Mouse (Mus musculus): ENCODE measurements around the gene Dok7. TPM values are rescaled to one million over a fixed set of nuclear protein-coding genes. Genes with fewer than 3 reads are reported as not detected.

The Dok7 gene
- total and polyA plus RNA-seq, 3 experiments: not detected

DNA sequence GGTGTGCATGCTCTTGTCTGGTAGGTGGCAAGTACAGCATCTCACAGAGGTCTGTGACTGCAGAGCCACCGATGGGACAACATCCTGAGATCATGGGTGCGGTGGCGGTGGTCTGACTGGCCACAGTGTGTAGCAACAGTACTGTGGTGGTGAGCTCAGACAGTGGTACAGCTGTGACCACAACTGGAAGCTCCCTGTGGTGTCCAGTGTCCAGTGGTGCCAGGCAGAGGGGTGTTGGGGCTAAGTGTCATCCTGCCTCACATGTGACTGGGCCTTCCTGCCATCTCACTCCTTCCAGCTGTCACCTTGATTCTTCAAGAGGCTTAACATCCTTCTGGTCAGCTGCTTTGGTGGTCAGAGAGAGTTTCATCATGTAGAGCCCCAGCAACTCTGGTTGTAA is 1.9 kb upstream of the Dok7 start:
- TF ChIP-seq ZC3H11A (IDR thresholded peaks at IDR 0.05; ENCODE audit: low read depth, low read length) (no peak), MEF2A (IDR thresholded peaks at IDR 0.05; ENCODE audit: borderline replicate concordance, low read depth, low read length) (no peak), NELFE (IDR thresholded peaks at IDR 0.05; ENCODE audit: low read depth, low read length) (no peak), MAX (IDR thresholded peaks at IDR 0.05; ENCODE audit: low read length) (no peak), MAFK (IDR thresholded peaks at IDR 0.05; ENCODE audit: insufficient replicate concordance, low read length) (no peak), MAZ (IDR thresholded peaks at IDR 0.05; ENCODE audit: low read depth, low read length) (no peak), POLR2A (IDR thresholded peaks at IDR 0.05; ENCODE audit: low read depth, low read length) (no peak), PAX5 (IDR thresholded peaks at IDR 0.05; ENCODE audit: low read length) (no peak)
- Histone ChIP-seq H3K27me3 (replicated peaks) (peaks cover 99% of the 10 kb centered on the region), H3K4me2 (ENCODE audit: insufficient read depth, low read depth, poor library complexity, severe bottlenecking) (no peak overlapping the region), H3K4me3 (replicated peaks in 1 of 3; ENCODE audit: low read depth in 2 of 3, low read length in 2 of 3, poor library complexity in 1 of 3) (no peak overlapping the region), H3K36me3 (replicated peaks in 1 of 2; ENCODE audit: control insufficient read depth in 1 of 2, insufficient read depth in 1 of 2, low read length in 1 of 2) (no peaks in the 10 kb centered on the region), H3K9me3 (replicated peaks; ENCODE audit: low read length) (peaks cover 3% of the 10 kb centered on the region), H3K79me2 (replicated peaks; ENCODE audit: control insufficient read depth, extremely low read depth, insufficient read depth, poor library complexity, severe bottlenecking) (no peaks in the 10 kb centered on the region), H3K27ac (ENCODE audit: insufficient read depth, low read depth) (no peak overlapping the region), H3K4me1 (ENCODE audit: control insufficient read depth in 1 of 2, insufficient read depth in 2 of 2) (peaks cover 0 to 6% of the 10 kb centered on the region in 2 experiments; a peak in 1 of 4 replicates), H3K9ac (ENCODE audit: insufficient read depth, low read depth) (no peak overlapping the region)
- DNase-seq (ENCODE audit: extremely low read depth): no peak
- in situ Hi-C loops (cut with MboI; ENCODE audit: low pct_ligation_motif_present, low pct_unique_long_range_greater_than_20kb, low sequenced_read_pairs) (no loop called here), dilution Hi-C loops (cut with MboI; ENCODE audit: extremely low pct_ligation_motif_present, extremely low pct_unique_long_range_greater_than_20kb, low sequenced_read_pairs) (no loop called here)

DNA sequence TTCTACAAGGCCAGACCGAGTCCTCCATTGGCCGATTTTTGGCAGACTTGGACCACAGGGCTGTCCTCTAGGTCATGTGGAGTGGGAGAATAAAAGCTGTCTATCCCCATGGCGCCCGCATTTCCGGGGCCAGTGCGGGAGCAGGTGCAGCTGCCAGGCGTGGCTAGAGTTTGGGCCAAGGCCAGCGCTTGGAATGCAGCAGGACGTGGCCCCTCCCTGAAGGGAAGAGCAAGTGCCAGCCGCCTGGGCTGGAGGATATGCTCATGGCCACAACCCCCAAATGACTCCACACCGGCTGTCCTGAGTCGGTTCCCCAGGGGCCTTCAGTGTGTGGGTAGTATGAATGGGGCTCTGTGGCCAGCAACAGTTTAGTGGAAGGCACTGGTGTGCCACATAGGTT is 1.5 kb upstream of the Dok7 start:
- DNase-seq (ENCODE audit: extremely low read depth): no peak
- H3K9ac ChIP-seq (ENCODE audit: insufficient read depth, low read depth): no peak overlapping the region
- no peaks in the 10 kb centered on the region for H3K79me2 ChIP-seq (replicated peaks; ENCODE audit: control insufficient read depth, extremely low read depth, insufficient read depth, poor library complexity, severe bottlenecking)
- peaks cover 0 to 6% of the 10 kb centered on the region in 2 experiments; a peak in 1 of 4 replicates for H3K4me1 ChIP-seq (ENCODE audit: control insufficient read depth in 1 of 2, insufficient read depth in 2 of 2)
- peaks cover 3% of the 10 kb centered on the region for H3K9me3 ChIP-seq (replicated peaks; ENCODE audit: low read length)
- H3K36me3 ChIP-seq (replicated peaks in 1 of 2; ENCODE audit: control insufficient read depth in 1 of 2, insufficient read depth in 1 of 2, low read length in 1 of 2): no peaks in the 10 kb centered on the region
- dilution Hi-C loops (cut with MboI; ENCODE audit: extremely low pct_ligation_motif_present, extremely low pct_unique_long_range_greater_than_20kb, low sequenced_read_pairs): no loop called here
- peaks cover 99% of the 10 kb centered on the region for H3K27me3 ChIP-seq (replicated peaks)
- TF ChIP-seq ZC3H11A (IDR thresholded peaks at IDR 0.05; ENCODE audit: low read depth, low read length): no peak
- no peak for TF ChIP-seq USF1 (IDR thresholded peaks at IDR 0.05; ENCODE audit: low read depth, low read length)
- no peak for TF ChIP-seq POLR2A (IDR thresholded peaks at IDR 0.05; ENCODE audit: low read depth, low read length)
- TF ChIP-seq GABPA (IDR thresholded peaks at IDR 0.05; ENCODE audit: insufficient replicate concordance, low read depth, low read length): no peak
- no peak for TF ChIP-seq ELF1 (IDR thresholded peaks at IDR 0.05; ENCODE audit: low read depth, low read length)
- TF ChIP-seq MYC (IDR thresholded peaks at IDR 0.05; ENCODE audit: low read depth, low read length): no peak
- TF ChIP-seq ZMIZ1 (IDR thresholded peaks at IDR 0.05; ENCODE audit: low read depth, low read length): no peak
- no peak for TF ChIP-seq JUN (IDR thresholded peaks at IDR 0.05; ENCODE audit: insufficient read depth, low read depth, low read length)
- TF ChIP-seq MXI1 (IDR thresholded peaks at IDR 0.05; ENCODE audit: low read depth, low read length): no peak
- TF ChIP-seq EP300 (IDR thresholded peaks at IDR 0.05; ENCODE audit: low read length): no peak
- no peak for TF ChIP-seq ETS1 (conservative IDR thresholded peaks at IDR 0.05; ENCODE audit: low read depth, low read length)
- TF ChIP-seq MAZ (IDR thresholded peaks at IDR 0.05; ENCODE audit: low read depth, low read length): no peak
- no peak overlapping the region for H3K4me2 ChIP-seq (ENCODE audit: insufficient read depth, low read depth, poor library complexity, severe bottlenecking)
- H3K4me3 ChIP-seq (replicated peaks in 1 of 3; ENCODE audit: low read depth in 2 of 3, low read length in 2 of 3, poor library complexity in 1 of 3): no peak overlapping the region
- in situ Hi-C loops (cut with MboI; ENCODE audit: low pct_ligation_motif_present, low pct_unique_long_range_greater_than_20kb, low sequenced_read_pairs): no loop called here
- H3K27ac ChIP-seq (ENCODE audit: insufficient read depth, low read depth): no peak overlapping the region
